Mouse (Mus musculus) right cerebral cortex, postnatal 10 days (tissue): ENCODE measurements around the gene Ccdc194.
A peak's percentile ranks its signal among the peaks of the same experiment; 100 is the strongest.

Experiments used
- DNase-seq, 2 experiments: peaks; one replicate each; pipeline ENCODE4 v3.0.0; 2021; ENCODE audit warnings: low spot score in 2 of 2

Gene Ccdc194

DNA sequence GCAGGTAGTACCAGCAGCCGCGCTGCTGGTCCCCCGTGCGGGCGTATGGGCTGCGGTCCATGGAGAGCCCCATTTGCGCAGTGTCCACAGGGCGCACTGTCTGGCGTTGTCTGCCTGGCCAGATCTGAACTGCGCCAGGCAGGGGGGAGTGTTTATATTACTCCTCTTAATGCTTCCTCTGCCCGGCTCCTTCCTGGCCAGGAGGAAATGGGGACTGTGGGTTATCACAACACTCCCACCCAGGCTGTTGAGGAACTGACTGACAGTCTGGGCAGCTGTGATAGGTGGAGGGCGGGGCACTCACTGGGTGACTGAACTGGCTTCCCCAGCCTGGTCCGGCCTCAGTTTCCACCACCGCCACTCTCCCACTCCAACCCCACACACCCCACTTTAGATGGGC, 13.9 kb downstream of the Ccdc194 start, which contains the start of gene Plvap:
Gene Plvap, minus strand, starts transcription at position 109 of the 400 bp plus-strand sequence.
- DNase-seq: no peak

DNA sequence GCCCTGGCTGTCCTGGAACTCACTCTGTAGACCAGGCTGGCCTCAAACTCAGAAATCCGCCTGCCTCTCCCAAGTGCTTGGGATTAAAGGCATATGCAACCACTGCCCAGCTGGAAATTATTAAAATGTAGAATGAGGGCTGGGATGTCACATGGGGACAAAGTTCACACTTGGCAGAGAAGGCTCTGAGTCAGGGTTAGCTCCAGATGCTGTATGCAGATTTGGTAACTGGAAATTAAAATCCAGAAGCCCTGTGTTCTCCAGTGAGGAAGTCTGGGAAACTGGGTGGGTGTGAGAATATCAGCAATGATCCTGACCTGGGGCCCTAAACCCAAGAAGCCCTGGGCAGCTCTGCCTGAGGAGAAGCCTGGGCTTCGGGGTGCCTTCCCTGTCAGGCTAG, 16.2 kb downstream of the Ccdc194 start:
- DNase-seq: no peak

DNA sequence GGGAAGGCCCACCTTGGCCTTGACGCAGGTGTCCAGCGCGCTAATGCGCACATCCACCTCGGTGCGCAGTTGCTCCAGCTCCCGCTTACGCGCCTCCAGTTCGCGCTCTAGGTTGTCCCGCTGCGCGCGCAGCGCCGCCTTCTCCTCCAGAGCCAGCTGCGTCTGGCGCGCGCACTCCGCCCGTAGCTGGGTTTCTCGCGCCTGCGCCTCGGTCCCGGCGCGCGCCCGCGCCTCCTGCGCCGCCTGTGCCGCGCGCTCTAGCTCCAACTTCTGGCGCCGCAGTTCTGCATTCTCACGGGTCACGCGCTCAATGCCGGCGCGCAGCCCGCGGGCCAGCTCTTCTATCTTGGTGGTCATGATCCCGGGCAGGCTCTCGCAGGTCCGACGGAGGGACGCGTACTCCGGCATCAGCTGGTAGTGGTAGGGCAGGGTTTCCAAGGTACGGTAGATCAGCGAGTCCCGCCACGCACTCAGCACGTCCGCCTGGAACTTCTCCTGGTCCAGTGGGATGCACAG, 17.9 kb downstream of the Ccdc194 start:
- DNase-seq: peak; percentile 92

DNA sequence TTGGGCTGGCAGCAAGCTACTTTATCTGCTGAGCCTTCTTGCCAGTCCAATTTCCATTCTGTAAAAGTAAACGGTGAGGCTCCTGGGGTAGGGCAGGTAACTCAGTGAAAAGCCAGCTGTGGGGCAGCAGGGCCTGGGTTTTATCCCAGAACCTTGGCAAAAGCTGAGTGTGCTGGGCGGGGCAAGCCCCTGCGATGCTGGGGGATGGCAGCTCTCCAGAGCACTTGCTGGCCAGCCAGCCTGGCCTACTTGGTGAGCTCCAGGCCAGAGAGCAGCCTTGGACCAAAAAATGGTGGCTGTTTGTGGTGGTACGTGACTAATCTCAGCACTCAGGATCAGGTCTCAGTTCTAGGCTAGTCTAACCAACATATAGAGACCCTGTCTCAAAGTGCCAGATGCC, 19.5 kb downstream of the Ccdc194 start:
- peak in 1 of 2 experiments; percentile 47 for DNase-seq

DNA sequence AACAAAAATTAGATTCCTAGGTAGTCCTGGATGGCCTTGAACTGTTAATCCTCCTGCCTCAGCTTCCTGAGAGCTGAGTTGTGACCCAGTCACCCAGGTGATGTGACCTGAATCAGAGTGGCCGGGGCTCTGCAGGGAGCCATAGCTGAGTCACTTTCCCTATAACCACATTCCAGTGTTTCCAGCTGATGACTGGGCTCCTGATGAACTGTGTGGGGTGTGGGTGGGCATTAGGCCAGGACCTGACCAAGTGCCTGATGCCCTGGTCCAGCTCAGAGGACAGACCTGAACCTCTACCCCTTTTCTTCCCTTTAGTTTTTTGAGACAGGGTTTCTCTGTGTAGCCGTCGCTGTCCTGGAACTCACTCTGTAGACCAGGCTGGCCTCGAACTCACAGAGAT, 20.2 kb downstream of the Ccdc194 start:
- DNase-seq: no peak

DNA sequence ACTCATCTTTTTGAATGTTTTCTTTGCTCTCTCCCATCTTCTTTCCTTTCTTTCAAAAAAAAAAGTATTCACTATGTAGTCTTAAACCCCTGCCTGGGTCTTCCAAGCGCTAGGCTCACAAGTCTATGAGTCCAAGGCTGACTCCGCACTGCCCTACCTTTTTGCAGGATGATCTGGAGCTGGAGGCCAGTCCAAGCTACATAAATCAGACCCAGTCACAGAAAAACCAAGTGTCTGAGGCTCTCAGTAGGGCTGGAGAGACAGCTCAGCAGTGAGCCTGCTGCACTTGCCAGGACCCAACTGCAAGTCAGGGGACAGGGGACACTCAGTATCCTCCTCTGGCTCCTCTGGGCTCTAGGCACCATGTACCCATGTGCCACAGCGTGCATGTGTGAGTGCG, 21.2 kb downstream of the Ccdc194 start:
- no peak for DNase-seq

DNA sequence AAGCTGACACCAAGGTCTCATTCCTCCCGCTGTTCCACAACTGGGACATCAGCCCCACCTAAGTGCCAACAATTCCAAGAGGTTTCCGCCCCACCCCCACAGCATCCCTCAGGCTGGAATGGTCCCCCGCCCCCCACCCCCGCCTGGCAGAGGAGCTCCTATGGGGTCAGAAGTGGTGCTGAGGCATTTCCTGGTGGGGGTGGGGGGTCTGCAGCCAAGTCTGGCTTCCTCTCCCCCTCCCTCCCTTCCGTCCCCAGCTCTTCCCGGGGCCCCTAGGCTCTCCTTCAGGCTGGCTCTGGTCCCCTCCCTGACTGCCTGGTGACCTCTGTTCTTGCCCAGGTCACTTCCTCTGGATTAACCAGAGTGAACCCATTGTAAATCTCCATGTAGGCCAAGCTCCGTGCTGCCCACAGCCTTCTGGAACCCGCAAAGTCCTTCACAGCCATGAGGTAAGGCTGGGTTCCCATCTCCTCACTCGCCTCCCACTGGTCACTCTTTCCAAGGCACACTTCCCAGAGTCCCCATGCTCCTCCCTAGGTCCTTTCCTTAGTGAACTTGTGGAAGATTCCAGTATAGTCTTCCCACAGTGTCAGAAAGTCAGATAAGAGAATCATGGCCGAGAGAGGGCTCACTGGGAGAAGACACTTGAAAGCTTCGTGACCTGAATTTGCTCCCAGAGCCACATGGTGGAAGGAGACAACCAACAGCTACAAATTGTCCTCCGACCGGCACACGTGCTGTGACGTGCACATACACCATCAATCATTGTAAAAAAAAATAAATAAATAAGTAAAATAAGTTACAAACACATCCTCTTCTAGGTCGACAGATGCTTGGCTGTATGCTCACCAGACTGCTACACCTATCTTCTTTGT, 26.5 kb downstream of the Ccdc194 start:
- peak in 1 of 2 experiments; percentile 16 for DNase-seq

DNA sequence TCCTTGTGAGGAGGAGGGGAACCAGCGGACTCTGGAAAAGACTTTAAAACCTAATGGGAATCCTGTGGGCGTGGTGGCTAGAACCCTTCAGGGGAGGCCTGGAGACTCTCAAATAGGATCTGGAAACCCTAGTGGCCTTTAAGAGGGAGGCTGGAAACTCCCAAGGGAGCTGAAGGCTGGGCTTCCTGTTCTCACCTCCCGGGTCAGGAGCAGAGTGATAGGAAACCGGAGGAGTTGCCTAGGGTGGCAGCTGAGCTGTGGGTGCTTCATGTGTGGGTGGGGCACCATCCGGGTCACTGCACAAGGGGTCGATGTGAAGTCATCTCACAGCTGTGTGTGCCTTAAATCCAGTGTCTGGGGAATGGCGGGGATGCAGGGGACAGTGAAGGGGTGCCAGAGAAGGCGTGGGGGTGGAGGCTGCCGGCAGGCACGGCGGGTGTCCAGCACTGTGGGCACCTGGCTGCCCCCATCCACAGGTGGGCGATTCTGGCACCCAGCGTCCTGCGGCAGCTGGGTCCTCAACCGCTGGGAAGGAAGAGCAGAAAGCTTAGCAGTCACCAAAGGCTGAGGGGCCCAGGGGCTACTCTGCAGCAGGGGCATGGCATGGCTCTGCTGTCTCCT, 27.5 kb downstream of the Ccdc194 start:
- peak in 1 of 2 experiments; percentile 23 for DNase-seq

DNA sequence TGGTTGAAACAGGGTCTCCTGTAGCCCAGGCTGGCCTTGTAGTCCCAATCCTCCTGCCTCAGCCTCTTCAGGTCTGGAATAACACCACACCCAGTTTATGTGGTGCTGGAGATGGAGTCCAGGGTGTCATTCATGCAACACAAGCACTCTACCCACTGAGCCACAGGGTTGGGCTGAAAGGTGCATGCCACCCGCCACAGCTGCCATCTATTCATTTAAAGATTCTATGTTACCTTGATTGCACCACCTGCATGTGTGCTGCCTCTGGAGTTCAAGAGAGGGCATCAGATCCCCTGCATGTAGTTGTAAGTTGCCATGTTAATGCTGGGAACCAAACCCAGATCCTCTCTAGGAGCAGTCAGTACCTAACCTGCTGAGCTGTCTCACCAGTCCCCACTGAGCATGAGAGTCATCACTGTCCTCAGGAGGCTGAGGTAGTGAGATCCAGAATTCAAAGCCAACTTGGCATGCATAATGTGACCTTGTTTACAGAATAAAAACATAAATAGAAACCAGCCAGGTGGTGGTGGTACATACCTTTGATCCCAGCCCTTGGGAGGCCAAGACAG, 28.4 kb downstream of the Ccdc194 start:
- DNase-seq: no peak

DNA sequence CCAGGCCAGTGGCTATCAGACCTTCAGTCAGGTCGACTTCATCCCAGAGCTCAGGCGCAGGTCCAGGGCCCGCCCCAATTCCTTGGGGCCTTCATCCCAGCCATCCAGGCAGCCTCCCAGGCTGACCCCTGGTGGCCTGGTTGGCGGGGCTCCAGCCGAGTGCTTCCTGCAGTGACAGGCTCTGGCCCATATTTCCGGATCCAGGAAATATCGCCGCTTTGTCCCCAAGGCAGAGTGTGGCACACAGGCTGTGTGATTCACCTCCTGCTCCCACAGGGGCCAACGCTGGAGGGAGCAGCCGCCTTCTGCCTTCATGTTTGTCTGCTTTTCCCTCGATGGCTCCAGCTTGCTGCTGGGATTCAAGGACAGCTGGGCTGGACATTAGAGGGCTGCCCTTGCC, 29.0 kb downstream of the Ccdc194 start:
- DNase-seq: peak in 1 of 2 experiments; percentile 74

DNA sequence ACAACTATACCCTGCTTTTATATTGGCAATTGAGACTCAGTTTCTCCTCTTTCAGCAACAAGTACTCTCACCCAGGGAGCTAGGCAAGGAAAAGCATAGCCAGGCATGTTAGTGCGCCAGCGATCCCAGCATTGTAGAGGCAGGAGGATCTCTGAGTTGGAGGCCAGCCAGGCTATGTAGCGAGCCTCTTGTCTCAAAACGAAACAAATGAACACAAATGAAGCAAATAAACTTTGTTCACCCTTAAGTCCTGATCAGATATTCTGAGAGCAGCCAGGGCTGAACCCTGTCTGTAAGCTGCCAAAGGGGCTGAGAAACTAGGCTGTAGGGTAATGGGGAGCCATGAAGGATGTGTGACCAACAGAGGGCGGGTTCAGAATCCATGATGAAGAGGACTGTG, 29.7 kb downstream of the Ccdc194 start:
- DNase-seq: peak in 1 of 2 experiments; percentile 24

DNA sequence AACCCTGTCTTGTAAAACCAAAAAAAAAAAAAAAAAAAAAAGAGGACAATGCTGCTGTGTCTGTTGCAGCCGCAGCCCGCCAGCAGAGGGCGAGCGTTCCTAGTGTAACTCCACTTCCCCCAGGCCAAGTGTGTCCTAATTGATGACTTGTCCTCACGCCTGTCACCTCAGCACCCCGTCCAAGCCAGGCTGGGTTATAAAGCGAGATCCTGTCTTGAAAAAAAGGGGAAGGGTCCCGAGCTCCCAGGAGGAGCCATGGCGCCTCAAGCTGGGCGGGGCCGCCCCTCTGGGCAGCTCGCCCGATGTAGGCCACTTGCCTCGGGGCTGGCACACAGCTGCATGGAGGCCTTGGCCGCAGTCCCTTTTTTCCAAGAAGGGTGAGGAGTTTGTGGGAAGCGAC, 30.5 kb downstream of the Ccdc194 start:
- DNase-seq: peak; percentile 84 to 86

DNA sequence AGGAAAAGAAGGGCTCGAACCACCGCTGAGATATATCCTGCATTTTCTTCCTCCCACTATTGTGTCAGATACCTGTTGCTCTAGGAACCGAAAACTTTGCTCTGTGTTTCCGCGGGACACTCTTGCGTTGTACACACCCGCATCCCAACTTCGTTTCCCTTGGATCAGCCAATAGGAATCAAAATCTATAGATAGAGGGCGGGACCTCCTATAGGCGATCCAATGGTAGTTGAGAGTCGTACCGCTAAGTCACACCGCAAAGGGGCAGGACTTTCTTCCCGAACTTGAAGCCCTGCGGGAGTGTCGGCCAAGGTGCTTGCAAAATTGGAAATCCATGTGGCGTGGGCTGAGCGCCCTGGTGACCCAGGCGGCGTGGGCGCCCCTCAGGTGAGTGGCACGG, 37.1 kb downstream of the Ccdc194 start:
- DNase-seq: peak; percentile 92 to 95

DNA sequence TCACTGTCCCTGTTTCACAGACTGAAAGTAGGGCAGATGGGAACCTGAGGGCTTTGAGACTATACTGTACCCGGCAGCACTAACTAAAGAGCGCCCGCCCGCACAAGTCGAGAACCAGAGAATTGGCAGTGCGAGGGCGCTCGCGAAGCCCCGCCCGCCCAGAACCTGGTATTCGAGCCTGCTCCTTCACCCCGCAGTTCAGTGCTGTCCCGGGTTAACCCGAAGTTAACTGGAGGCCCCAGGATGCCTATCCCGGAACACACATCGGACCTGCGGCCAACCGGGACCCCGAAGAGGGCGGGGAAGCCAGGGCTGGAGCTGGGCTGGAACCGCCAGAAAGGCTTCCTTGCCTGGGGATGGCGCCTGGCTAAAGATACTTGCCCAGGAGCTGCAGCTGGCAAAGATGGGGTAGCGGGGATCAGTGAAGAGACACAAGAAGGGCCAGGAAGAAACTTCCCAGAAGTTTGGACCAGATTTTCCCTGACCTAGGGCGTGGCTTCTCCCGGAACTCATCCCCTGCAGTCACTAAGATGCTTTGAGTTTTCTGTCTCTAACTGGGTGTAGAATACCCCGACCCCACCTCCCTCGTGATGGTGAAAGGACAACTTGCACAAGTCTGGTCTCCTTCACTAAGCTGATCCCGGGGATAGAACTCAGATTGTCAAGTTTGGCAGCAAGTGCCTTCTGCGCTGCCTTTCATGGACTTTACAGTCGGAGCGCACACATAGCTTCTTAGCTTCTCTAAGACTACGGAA, 37.6 kb downstream of the Ccdc194 start, which contains the start of gene Gtpbp3:
Gene Gtpbp3, plus strand, starts transcription at position 413 of the 755 bp plus-strand sequence.
- DNase-seq: peak; percentile 84 to 87

DNA sequence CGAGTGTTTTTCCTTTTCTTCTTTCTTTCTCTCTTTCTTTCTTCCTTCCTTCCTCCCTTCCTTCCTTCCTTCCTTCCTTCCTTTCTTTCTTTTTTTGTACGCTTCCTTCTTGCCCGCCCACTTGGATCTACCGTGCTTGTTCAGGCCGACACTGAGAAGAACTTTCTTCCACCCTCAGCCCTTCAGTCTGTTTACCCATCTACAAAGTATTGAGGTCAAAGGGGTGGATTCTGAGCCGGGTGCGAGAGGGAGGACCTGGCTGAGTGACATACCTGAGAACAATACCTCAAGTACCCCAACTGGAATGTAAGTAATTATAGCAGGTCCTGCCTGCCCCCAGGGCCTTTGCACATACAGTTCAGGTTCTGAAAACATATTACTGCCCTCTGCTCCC, 39.4 kb downstream of the Ccdc194 start:
- no peak for DNase-seq

DNA sequence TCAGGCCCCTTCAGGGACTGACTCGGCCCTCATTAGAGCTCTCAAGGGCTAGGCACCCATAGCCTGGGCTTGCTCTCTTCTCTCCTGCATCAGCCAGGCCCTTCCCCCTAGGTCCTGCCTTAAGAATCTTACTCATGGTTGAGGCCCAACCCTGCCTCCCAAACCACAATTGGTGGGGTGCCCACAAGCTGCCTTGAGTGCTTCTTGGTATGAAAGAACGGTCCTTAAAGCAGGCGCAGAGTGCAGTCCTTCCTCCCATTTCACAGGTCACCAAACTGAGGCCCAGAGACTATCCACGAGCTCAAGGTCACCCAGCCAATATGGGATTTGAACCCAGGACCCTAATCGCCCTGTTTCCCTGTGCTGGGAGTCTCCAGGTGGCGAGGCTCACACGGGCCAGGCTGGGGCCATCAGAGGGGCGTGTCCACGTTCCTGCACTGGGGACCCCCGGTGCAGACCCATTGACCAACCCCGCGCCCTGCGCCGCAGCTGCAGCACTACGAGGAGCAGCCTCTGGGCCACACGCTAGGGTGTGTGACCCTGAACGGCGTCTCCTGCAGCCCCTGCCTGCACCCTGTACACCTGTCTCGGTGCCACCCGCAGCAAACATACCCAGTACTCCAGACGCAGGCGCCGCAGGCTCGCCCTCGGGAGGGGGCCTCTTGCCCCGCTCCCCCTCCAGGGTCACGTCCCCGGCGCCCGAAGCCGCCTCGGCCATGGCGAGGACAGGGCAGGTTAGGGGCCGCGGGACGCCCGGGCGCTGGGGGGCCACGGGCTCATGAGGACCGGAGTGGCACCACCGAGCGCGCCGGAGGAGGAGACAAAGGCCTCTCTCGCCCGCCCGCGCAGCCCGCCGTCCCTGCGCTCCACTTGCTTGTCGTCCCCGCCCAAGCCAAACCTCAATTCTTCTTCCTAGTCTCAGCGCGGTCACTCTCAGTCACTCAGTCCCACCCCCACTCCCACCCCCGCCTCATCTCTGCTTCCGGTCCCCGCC, 40.1 kb downstream of the Ccdc194 start, which contains the start of gene Ano8:
Gene Ano8, minus strand, starts transcription at position 822 of the 994 bp plus-strand sequence.
- peak; percentile 92 to 93 for DNase-seq

DNA sequence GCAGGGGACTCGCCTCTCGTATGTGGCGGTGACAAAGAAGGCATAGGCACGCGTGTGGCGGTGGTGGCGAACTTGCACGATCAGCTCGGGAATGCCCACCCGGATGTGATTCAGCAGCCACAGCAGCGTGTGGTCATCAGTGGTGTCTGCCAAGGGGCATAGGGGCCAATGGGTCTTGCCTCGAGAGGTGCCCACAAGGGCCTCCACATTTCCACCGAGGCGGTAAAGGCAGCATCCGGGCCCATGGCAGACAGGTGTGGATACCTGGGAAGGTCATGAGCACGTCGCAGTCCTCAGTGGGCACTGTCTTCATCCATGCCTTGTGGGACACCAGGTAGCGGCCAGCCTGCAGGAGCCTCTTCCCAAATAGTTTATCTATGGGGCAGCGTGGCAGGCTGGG, 40.8 kb downstream of the Ccdc194 start:
- DNase-seq: peak in 1 of 2 experiments; percentile 44

DNA sequence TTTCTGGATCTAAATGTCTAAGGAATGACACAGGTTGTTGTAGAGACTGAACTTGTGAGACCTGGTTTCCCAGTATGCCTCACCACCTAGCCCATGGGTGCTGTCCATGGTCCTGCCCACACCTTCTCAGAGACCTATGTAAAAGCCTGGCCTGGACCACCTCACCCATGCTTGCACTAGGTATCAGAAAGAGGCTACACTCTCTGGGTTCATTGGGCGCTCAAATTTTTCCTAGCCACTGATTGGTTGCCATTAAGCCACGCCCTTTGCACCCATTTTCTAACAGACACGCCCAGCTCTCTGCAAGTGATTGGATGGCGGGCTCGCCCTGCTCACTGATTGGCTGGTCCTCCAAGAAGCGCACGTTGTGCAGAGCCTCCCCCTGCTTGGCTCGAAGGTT, 41.6 kb downstream of the Ccdc194 start:
- DNase-seq: no peak

DNA sequence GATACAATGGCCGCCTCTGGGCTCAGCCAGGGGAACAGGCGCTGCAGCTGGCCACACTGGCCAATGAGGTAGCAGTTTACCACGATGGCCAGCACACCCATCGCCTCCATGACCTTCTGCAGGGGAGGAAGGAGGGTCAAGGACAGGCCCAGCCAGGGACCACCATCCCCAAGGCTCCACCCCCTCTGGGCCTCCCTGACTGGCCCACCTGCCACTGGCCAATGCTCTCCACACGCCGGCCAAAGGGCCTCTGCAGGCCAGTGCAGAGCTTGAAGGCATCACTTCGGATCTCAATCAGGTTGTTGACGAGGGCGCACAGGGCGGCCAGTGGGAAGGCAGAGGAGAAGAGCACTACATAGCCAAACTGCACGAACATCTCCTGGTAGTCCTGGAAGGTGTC, 46.6 kb downstream of the Ccdc194 start:
- no peak for DNase-seq

DNA sequence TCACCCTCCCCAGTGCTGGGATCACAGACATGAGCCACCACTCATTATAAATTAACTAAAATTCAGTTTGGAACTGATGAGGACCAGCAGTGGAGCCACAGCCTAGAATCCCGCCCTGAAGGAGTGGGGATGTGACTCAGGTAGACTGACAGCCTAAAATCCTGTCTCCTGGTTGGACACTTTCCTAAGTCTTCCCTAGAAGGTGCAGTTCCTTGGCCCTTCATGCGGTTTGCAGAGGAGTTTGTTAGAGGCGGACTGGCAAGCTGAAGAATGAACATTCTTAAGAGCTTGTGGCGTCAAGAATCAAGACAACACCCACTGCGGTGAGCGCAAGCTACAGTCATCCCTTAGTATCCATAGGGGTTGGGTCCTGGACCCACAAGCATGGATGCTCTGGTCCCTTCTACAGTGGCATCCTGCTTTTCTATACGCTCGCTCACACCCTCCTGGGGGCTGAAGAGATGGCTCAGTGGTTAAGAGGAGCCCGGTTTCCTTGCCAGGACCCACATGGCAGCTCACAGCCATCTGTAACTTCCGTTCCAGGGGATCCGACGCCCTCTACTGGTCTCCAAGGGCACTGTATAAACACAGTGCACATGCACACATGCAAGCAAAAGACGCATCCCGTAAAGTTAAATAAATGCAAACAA, 48.2 kb downstream of the Ccdc194 start:
- DNase-seq: peak in 1 of 2 experiments; percentile 63
